Mouse (Mus musculus) CH12.LX (cell line): ENCODE data around the gene Herc1. TPM values are rescaled to one million over a fixed set of nuclear protein-coding genes. Genes with fewer than 3 reads are reported as not detected.
A peak's percentile ranks its signal among the peaks of the same experiment; 100 is the strongest.

ENCODE experiments used
- DNase-seq: peaks from one replicate; pipeline ENCODE4 v3.0.0-alpha.2; 2013; ENCODE audit errors: extremely low read depth
- H3K27ac ChIP-seq: 2 replicates; pipeline ENCODE4 v1.5.1; 2012; ENCODE audit warnings: low read depth, mild to moderate bottlenecking, control low read depth, moderate library complexity; ENCODE audit not compliant: insufficient read depth
- H3K27me3 ChIP-seq: replicated peaks from 2 replicates; pipeline ENCODE3; 2012; ENCODE audit warnings: inconsistent platforms
- H3K36me3 ChIP-seq, 2 experiments: replicated peaks in 1 of 2; 2 replicates each; pipeline versions ENCODE3 to v1.6.1; 2012; ENCODE audit warnings: inconsistent platforms in 1 of 2, low read length in 1 of 2, mild to moderate bottlenecking in 1 of 2, mixed read lengths in 1 of 2, moderate library complexity in 1 of 2; ENCODE audit not compliant: control insufficient read depth in 1 of 2, insufficient read depth in 1 of 2
- H3K4me1 ChIP-seq, 2 experiments: 2 replicates each; pipeline ENCODE4 v1.6.1; 2012; ENCODE audit warnings: inconsistent platforms in 1 of 2, moderate library complexity in 1 of 2; ENCODE audit not compliant: insufficient read depth in 2 of 2, control insufficient read depth in 1 of 2
- H3K4me2 ChIP-seq: 2 replicates; pipeline ENCODE4 v1.6.1; 2012; ENCODE audit warnings: low read depth, mild to moderate bottlenecking, control low read depth; ENCODE audit not compliant: poor library complexity, insufficient read depth, severe bottlenecking
- H3K4me3 ChIP-seq, 3 experiments: fragments of 150-350 bp in 1 of 3; sonication (generic) in 1 of 3; replicated peaks in 1 of 3; 2 replicates each; pipeline versions ENCODE3 to v1.5.1; 2011 to 2012; ENCODE audit warnings: low read depth in 2 of 3, low read length in 2 of 3, mild to moderate bottlenecking in 2 of 3, moderate library complexity in 2 of 3, control low read depth in 1 of 3, improper control_type of control experiment in 1 of 3, inconsistent platforms in 1 of 3, mixed read lengths in 1 of 3; ENCODE audit not compliant: poor library complexity in 1 of 3
- H3K79me2 ChIP-seq: replicated peaks from 2 replicates; pipeline ENCODE4 v1.6.1; 2012; ENCODE audit warnings: mild to moderate bottlenecking, moderate library complexity; ENCODE audit not compliant: control insufficient read depth, poor library complexity, insufficient read depth, severe bottlenecking; ENCODE audit errors: extremely low read depth
- H3K9ac ChIP-seq: 2 replicates; pipeline ENCODE4 v1.6.1; 2012; ENCODE audit warnings: low read depth, mild to moderate bottlenecking, control low read depth, moderate library complexity; ENCODE audit not compliant: insufficient read depth
- H3K9me3 ChIP-seq: replicated peaks from 2 replicates; pipeline ENCODE3; 2012; ENCODE audit warnings: low read length, inconsistent platforms, mixed read lengths
- BHLHE40 ChIP-seq: IDR thresholded peaks from 2 replicates; pipeline ENCODE4 v1.6.1; 2011; ENCODE audit warnings: mild to moderate bottlenecking, low read depth, low read length, improper control_type of control experiment
- CHD1 ChIP-seq: IDR thresholded peaks from 2 replicates; pipeline ENCODE4 v1.6.1; 2012; ENCODE audit warnings: low read depth, low read length, improper control_type of control experiment, inconsistent platforms
- CHD2 ChIP-seq: IDR thresholded peaks from 2 replicates; pipeline ENCODE4 v1.6.1; 2011; ENCODE audit warnings: low read length, improper control_type of control experiment
- CTCF ChIP-seq, 2 experiments: IDR thresholded peaks in 1 of 2; conservative IDR thresholded peaks in 1 of 2; 2 replicates each; pipeline ENCODE4 v1.5.1; 2011 to 2012; ENCODE audit warnings: low read depth in 2 of 2, low read length in 2 of 2, improper control_type of control experiment in 1 of 2, inconsistent platforms in 1 of 2, mild to moderate bottlenecking in 1 of 2, moderate library complexity in 1 of 2
- ELF1 ChIP-seq: IDR thresholded peaks from 2 replicates; pipeline ENCODE4 v1.6.1; 2014; ENCODE audit warnings: low read depth, mild to moderate bottlenecking, inconsistent platforms, low read length, improper control_type of control experiment
- EP300 ChIP-seq: IDR thresholded peaks from 2 replicates; pipeline ENCODE4 v1.6.1; 2011; ENCODE audit warnings: low read length, improper control_type of control experiment
- ETS1 ChIP-seq: conservative IDR thresholded peaks from 2 replicates; pipeline ENCODE4 v1.6.1; 2012; ENCODE audit warnings: low read depth, mild to moderate bottlenecking, inconsistent platforms, low read length, improper control_type of control experiment, moderate library complexity
- GABPA ChIP-seq: IDR thresholded peaks from 2 replicates; pipeline ENCODE4 v1.6.1; 2012; ENCODE audit warnings: low read depth, low read length, improper control_type of control experiment, inconsistent platforms; ENCODE audit not compliant: insufficient replicate concordance
- HCFC1 ChIP-seq: IDR thresholded peaks from 2 replicates; pipeline ENCODE4 v1.6.1; 2012; ENCODE audit warnings: low read depth, mild to moderate bottlenecking, inconsistent platforms, low read length, improper control_type of control experiment
- IRF4 ChIP-seq: IDR thresholded peaks from 2 replicates; pipeline ENCODE4 v1.6.1; 2014; ENCODE audit warnings: low read depth, mild to moderate bottlenecking, inconsistent platforms, low read length, improper control_type of control experiment
- JUN ChIP-seq: IDR thresholded peaks from 2 replicates; pipeline ENCODE4 v1.6.1; 2011; ENCODE audit warnings: low read depth, mild to moderate bottlenecking, low read length, improper control_type of control experiment, moderate library complexity; ENCODE audit not compliant: insufficient read depth
- JUND ChIP-seq: conservative IDR thresholded peaks from 2 replicates; pipeline ENCODE4 v1.6.1; 2011; ENCODE audit warnings: low read depth, low read length, improper control_type of control experiment
- KAT2A ChIP-seq: IDR thresholded peaks from 2 replicates; pipeline ENCODE4 v1.6.1; 2012; ENCODE audit warnings: low read length, improper control_type of control experiment, inconsistent platforms; ENCODE audit not compliant: insufficient replicate concordance
- MAFK ChIP-seq: IDR thresholded peaks from 2 replicates; pipeline ENCODE4 v1.6.1; 2011; ENCODE audit warnings: low read length, improper control_type of control experiment; ENCODE audit not compliant: insufficient replicate concordance
- MAX ChIP-seq: IDR thresholded peaks from 2 replicates; pipeline ENCODE4 v1.6.1; 2011; ENCODE audit warnings: low read length, improper control_type of control experiment
- MAZ ChIP-seq: IDR thresholded peaks from 2 replicates; pipeline ENCODE4 v1.6.1; 2012; ENCODE audit warnings: low read depth, mild to moderate bottlenecking, inconsistent platforms, low read length, improper control_type of control experiment, moderate library complexity
- MEF2A ChIP-seq: IDR thresholded peaks from 2 replicates; pipeline ENCODE4 v1.6.1; 2014; ENCODE audit warnings: low read depth, mild to moderate bottlenecking, inconsistent platforms, low read length, improper control_type of control experiment, borderline replicate concordance
- MXI1 ChIP-seq: IDR thresholded peaks from 2 replicates; pipeline ENCODE4 v1.6.1; 2011; ENCODE audit warnings: mild to moderate bottlenecking, low read depth, low read length, improper control_type of control experiment
- MYC ChIP-seq: IDR thresholded peaks from 2 replicates; pipeline ENCODE4 v1.6.1; 2011; ENCODE audit warnings: low read depth, mild to moderate bottlenecking, improper control_type of control experiment, low read length
- NELFE ChIP-seq: IDR thresholded peaks from 2 replicates; pipeline ENCODE4 v1.6.1; 2011; ENCODE audit warnings: low read depth, low read length, improper control_type of control experiment
- NRF1 ChIP-seq: IDR thresholded peaks from 2 replicates; pipeline ENCODE4 v1.6.1; 2014; ENCODE audit warnings: low read depth, mild to moderate bottlenecking, inconsistent platforms, low read length, improper control_type of control experiment, moderate library complexity
- PAX5 ChIP-seq: IDR thresholded peaks from 2 replicates; pipeline ENCODE4 v1.6.1; 2012; ENCODE audit warnings: low read length, inconsistent platforms, mixed read lengths
- POLR2A ChIP-seq: IDR thresholded peaks from 2 replicates; pipeline ENCODE4 v1.6.1; 2011; ENCODE audit warnings: low read depth, mild to moderate bottlenecking, improper control_type of control experiment, low read length
- POLR2AphosphoS2 ChIP-seq: IDR thresholded peaks from 2 replicates; pipeline ENCODE4 v1.6.1; 2011; ENCODE audit warnings: low read depth, low read length, improper control_type of control experiment
- RAD21 ChIP-seq: IDR thresholded peaks from 2 replicates; pipeline ENCODE4 v1.6.1; 2011; ENCODE audit warnings: low read depth, mild to moderate bottlenecking, low read length, improper control_type of control experiment, moderate library complexity
- RCOR1 ChIP-seq: conservative IDR thresholded peaks from 2 replicates; pipeline ENCODE4 v1.6.1; 2012; ENCODE audit warnings: low read depth, mild to moderate bottlenecking, inconsistent platforms, low read length, improper control_type of control experiment
- SIN3A ChIP-seq: IDR thresholded peaks from 2 replicates; pipeline ENCODE4 v1.6.1; 2012; ENCODE audit warnings: low read length, improper control_type of control experiment, inconsistent platforms
- SMC3 ChIP-seq: IDR thresholded peaks from 2 replicates; pipeline ENCODE4 v1.6.1; 2011; ENCODE audit warnings: low read depth, low read length, improper control_type of control experiment
- TBP ChIP-seq: conservative IDR thresholded peaks from 2 replicates; pipeline ENCODE4 v1.6.1; 2011; ENCODE audit warnings: low read depth, low read length, improper control_type of control experiment
- TCF12 ChIP-seq: IDR thresholded peaks from 2 replicates; pipeline ENCODE4 v1.6.1; 2014; ENCODE audit warnings: low read depth, mild to moderate bottlenecking, inconsistent platforms, low read length, improper control_type of control experiment
- UBTF ChIP-seq: IDR thresholded peaks from 2 replicates; pipeline ENCODE4 v1.6.1; 2012; ENCODE audit warnings: low read depth, mild to moderate bottlenecking, inconsistent platforms, low read length, improper control_type of control experiment, moderate library complexity
- USF1 ChIP-seq: IDR thresholded peaks from 2 replicates; pipeline ENCODE4 v1.6.1; 2014; ENCODE audit warnings: low read depth, mild to moderate bottlenecking, inconsistent platforms, low read length, improper control_type of control experiment
- USF2 ChIP-seq: conservative IDR thresholded peaks from 2 replicates; pipeline ENCODE4 v1.6.1; 2011; ENCODE audit warnings: low read depth, low read length, improper control_type of control experiment
- ZC3H11A ChIP-seq: IDR thresholded peaks from 2 replicates; pipeline ENCODE4 v1.6.1; 2012; ENCODE audit warnings: low read depth, mild to moderate bottlenecking, inconsistent platforms, low read length, improper control_type of control experiment
- ZKSCAN1 ChIP-seq: IDR thresholded peaks from 2 replicates; pipeline ENCODE4 v1.6.1; 2012; ENCODE audit warnings: low read depth, inconsistent platforms, low read length, improper control_type of control experiment, borderline replicate concordance
- ZMIZ1 ChIP-seq: IDR thresholded peaks from 2 replicates; pipeline ENCODE4 v1.6.1; 2012; ENCODE audit warnings: low read depth, mild to moderate bottlenecking, inconsistent platforms, low read length, improper control_type of control experiment
- ZNF384 ChIP-seq: IDR thresholded peaks from 2 replicates; pipeline ENCODE4 v1.6.1; 2012; ENCODE audit warnings: low read depth, low read length, improper control_type of control experiment, inconsistent platforms
- dilution Hi-C: fragments of 300-500 bp; cut with MboI; formaldehyde crosslinking; loops from 2 replicates; pipeline ENCODE4 v1.14.3; 2020; ENCODE audit warnings: low sequenced_read_pairs; ENCODE audit not compliant: extremely low pct_unique_long_range_greater_than_20kb, extremely low pct_ligation_motif_present
- in situ Hi-C: fragments of 300-500 bp; cut with MboI; formaldehyde crosslinking; loops from 3 replicates; pipeline ENCODE4 v1.14.3; 2019; ENCODE audit warnings: low sequenced_read_pairs, low pct_ligation_motif_present, low pct_unique_long_range_greater_than_20kb, mixed read lengths
- polyA plus RNA-seq: library from polyadenylated mRNA; unstranded; fragments of >175 nt; gene quantifications from 2 replicates; pipeline ENCODE4 v1.2.1, GENCODE M21; 2012; ENCODE audit warnings: low read depth; ENCODE audit not compliant: insufficient read length
- total RNA-seq, 2 experiments: library from RNA; depleted of rRNA; stranded (reverse); fragments of 300-350 nt in 1 of 2; fragments of >200 nt in 1 of 2; gene quantifications; 2 replicates each; pipeline ENCODE4 v1.2.3; 2012 to 2014

The Herc1 gene
- total and polyA plus RNA-seq, 3 experiments = 33.2 to 45.2 (median 42.1) TPM

GRCm38 (mm10) chr9:66512351-66512671 lies 162.1 kb downstream of the Herc1 start (continued):
- TF ChIP-seq ZMIZ1 = peak; percentile 28; the same call in 1 of the 2 replicates

- Histone ChIP-seq H3K79me2 (no peaks in the 10 kb centered on the region), H3K27ac (peak overlapping the region; percentile 95), H3K36me3 (peaks cover 34 to 64% of the 10 kb centered on the region in 2 experiments), H3K9ac (peak overlapping the region; percentile 24; the same call in 1 of the 2 replicates), H3K27me3 (no peaks in the 10 kb centered on the region), H3K4me2 (peak overlapping the region; percentile 73), H3K9me3 (no peaks in the 10 kb centered on the region), H3K4me1 (peaks cover 22 to 64% of the 10 kb centered on the region in 2 experiments), H3K4me3 (peak overlapping the region in 1 of 3 experiments; percentile 28)
- dilution Hi-C loops (no loop called here), in situ Hi-C loops (loop anchor here (10.0 to 25.0 kb wide), 4 partner anchors 192 to 474 kb away; partner anchors contain the start of genes Aph1b, Ciao2a, Gm10647 and Lactb)
- DNase-seq = peak; percentile 58
- no peak for TF ChIP-seq ZKSCAN1
- TF ChIP-seq NRF1 = 0 out of 2 replicates have a peak, but pooled peaks have one; percentile 23
- no peak for TF ChIP-seq GABPA
- TF ChIP-seq USF2 = no peak
- TF ChIP-seq PAX5 = no peak
- no peak for TF ChIP-seq POLR2AphosphoS2
- TF ChIP-seq EP300 = 0 out of 2 replicates have a peak, but pooled peaks have one; percentile 13
- TF ChIP-seq SMC3 = peak; percentile 53
- no peak; the same call in 1 of the 2 replicates for TF ChIP-seq MXI1
- 0 out of 2 replicates have a peak, but pooled peaks have one; percentile 55 for TF ChIP-seq SIN3A
- TF ChIP-seq TBP = no peak
- no peak for TF ChIP-seq USF1
- TF ChIP-seq IRF4 = peak; percentile 82
- no peak for TF ChIP-seq ZNF384
- TF ChIP-seq ZC3H11A = no peak
- TF ChIP-seq MEF2A = peak; percentile 65; the same call in 1 of the 2 replicates
- TF ChIP-seq HCFC1 = 0 out of 2 replicates have a peak, but pooled peaks have one; percentile 18
- TF ChIP-seq MAX = no peak; the same call in 1 of the 2 replicates
- TF ChIP-seq CTCF (conservative IDR thresholded peaks at IDR 0.05 in 1 of 2, IDR thresholded peaks at IDR 0.05 in 1 of 2; ENCODE audit: low read depth in 2 of 2, low read length in 2 of 2) = peak in 1 of 2 experiments; percentile 61; a peak in 2 of 4 replicates
- no peak for TF ChIP-seq KAT2A
- 0 out of 2 replicates have a peak, but pooled peaks have one; percentile 85 for TF ChIP-seq CHD1
- 0 out of 2 replicates have a peak, but pooled peaks have one; percentile 29 for TF ChIP-seq MYC
- TF ChIP-seq NELFE = no peak
- TF ChIP-seq JUND = no peak
- no peak for TF ChIP-seq CHD2
- peak; percentile 22; the same call in 1 of the 2 replicates for TF ChIP-seq POLR2A
- no peak for TF ChIP-seq JUN
- no peak; the same call in 1 of the 2 replicates for TF ChIP-seq ZMIZ1
- no peak; the same call in 1 of the 2 replicates for TF ChIP-seq RCOR1
- TF ChIP-seq UBTF = no peak
- TF ChIP-seq MAFK = 0 out of 2 replicates have a peak, but pooled peaks have one; percentile 38
- TF ChIP-seq MAZ = peak; percentile 37; the same call in 1 of the 2 replicates
- TF ChIP-seq RAD21 = peak; percentile 53
- TF ChIP-seq BHLHE40 = 0 out of 2 replicates have a peak, but pooled peaks have one; percentile 30
- no peak for TF ChIP-seq TCF12
- TF ChIP-seq ELF1 = no peak
- TF ChIP-seq ETS1 = no peak
These were observed 162.9 kb downstream of the Herc1 start for GRCm38 (mm10) chr9:66513150-66513549.
